Mouse (Mus musculus) embryo, embryonic 10 days (tissue): ENCODE measurements around the gene Rhbg.

ENCODE experiments used
- DNase-seq: peaks from one replicate; pipeline ENCODE4 v3.0.0-alpha.2; 2015; ENCODE audit warnings: low spot score

Rhbg gene

DNA sequence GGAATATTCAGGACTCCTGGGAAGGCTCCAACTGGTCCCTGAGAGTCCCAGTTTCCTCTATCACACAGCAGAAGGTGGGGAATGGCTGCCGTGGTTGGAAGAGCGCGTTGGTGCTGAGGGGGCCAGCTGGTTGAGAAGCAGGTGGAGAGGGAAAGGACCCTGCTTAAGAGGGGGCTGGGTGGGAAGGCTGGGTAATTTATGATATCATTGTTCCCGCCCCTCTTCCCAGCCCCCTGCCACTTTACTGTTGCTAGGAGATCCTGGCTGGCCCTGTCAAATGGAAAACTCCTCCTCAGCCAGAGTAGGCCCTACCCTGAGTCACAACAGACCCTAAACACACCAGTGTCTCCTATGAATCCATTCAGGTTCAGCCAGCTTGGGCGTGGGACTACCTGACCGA, 26.5 kb downstream of the Rhbg start:
- DNase-seq = no peak

DNA sequence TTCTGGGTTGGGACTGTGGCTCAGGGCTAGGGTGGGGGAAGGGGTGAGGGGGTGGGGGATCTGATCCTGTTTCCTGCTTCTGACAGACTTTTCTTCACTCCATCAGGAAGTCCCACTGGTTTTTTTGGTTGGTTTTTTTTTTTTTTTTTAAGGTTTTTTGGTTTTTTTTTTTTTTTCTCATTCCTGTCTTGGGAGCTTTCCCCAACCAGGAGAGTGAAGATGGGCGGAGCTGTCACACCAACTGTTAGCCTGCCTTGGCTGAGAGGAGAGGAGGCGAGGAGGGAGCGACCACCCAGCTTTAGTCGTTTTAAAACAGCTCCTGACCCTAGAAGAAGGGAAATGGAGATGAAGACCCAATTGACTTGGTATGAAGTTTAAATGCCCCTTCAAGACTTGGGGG, 27.2 kb downstream of the Rhbg start:
- DNase-seq = no peak

DNA sequence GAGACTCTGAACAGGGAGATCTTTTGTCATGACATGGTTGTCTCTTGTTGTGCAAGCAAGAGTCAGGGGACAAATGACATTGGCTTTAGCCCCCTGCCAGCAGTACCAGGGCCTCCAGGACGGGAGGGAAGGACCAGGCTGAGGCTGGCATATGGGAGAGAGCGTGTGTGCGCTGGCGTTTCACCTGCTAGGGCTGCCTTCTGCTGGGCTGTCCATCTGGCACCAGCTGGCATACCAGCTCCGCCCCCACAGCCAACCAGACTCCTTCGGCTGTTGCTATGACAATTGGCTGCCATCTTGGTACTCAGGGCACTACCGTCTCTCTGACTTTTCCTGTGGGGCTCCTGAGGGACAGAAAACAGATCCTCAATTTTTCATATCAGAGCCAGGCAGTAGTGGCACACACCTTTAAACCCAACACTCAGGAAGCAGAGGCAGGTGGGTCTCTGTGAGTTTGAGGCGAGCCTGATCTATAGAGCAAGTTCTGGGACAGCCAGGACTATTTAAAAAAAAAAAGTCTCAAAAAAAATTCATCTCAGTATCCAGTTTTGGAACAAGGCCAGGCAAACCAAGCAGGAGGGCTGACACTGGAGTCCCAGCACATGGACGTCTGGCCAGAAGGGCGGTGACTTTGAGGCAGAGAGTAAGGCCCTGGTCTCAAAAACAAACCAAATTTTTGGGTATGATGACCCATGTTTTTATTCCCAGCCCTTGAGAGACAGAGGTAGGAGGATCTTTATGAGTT, 28.2 kb downstream of the Rhbg start:
- DNase-seq = no peak

DNA sequence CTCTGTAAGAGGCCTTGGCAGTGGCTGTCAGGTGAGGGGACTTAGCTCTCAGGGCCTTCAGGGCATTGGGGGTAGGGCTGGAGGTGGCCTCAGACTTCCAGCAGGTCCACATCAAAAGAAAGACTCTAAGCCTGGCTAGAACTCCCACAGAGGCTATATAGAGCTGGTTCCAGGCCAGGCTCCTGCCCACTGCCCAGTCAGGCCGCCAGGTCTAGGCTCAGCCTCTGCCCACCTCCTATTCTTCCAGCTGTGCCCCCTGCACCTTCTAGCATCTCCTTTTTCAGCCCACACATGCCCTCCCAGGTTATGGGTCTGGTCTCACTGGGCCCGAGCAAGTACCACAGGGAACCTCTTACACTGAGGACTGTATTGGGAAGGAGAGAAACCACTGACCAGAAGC, 29.6 kb downstream of the Rhbg start:
- DNase-seq = no peak

DNA sequence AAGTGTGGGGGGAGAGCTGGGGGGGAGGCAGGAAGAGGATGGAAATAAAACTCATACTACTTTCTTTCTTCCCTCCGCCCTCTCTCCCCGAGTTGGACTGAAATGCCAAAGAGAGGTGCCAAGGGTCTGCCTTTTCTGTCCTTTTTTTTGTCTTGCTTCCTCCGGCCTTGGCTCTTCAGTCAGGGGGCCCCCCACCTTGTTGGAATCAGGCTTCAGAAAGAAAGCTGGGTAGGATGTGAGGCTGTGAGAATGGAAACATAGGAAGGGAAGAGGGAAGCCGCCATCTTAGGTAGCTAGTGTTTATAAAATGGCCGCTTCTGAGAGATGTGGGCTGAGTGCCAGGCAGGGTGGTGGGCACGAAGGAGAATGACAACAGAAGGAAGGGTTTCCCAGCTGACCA, 32.1 kb downstream of the Rhbg start:
- DNase-seq = no peak

DNA sequence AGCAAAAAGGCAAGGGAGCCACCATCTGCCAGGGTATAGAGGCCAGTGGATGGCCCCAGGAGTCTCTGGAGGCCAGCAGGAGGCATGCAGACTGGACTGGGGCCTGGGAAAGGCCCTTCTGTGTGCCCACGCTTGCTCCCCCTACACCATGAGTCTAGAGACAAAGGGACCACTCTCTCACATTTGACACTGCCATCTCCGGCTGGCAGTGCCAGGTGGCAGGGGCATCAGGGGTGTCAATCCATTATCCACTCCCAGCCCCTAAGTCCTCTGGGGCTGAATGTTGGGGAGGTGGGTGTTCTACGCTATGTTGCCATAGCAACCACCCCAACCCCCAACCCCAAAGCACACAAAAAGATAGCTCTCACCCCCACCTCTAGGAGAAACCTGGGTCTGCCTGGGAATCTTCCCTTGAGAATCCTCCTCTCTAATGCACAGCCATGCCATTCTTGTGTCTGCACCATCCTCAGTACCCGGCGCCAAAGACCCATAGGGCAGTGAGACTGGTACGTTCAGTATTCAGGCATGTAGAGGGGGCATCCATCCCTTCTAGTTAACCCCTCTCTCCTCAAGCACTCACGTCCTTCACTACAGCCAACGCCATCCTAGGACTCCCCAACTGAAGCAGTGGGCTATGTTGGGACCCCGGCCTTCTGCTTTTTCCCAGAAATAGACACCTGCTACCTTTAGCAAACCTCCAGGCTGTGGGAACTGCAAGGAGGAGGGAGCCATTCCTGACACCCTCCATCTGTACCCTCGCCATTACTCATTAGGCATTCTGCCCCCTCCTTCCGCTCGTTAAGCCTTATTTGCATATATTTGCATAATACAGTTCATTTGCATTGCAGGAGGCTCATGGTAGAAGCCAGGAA, 32.8 kb downstream of the Rhbg start:
- no peak for DNase-seq

DNA sequence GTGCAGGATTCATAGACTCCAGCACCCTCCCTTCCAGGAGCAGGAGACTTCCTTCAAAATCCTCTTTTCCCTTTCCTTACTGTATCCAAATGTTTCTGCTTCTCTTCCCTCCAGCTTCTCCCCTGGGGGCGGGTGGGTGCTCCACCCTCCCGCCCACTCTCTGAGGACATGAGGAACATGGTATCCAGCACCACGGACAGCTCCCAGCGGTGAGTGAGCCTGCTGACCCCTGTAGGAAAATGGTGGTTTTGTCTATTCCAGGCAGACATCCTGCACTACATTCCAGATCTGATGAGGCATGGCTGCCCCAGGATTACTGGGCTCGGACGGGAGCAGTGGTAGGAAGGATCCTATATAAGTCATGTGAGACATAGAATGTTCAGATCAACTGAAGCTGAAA, 33.7 kb downstream of the Rhbg start:
- DNase-seq = peak; percentile 95

DNA sequence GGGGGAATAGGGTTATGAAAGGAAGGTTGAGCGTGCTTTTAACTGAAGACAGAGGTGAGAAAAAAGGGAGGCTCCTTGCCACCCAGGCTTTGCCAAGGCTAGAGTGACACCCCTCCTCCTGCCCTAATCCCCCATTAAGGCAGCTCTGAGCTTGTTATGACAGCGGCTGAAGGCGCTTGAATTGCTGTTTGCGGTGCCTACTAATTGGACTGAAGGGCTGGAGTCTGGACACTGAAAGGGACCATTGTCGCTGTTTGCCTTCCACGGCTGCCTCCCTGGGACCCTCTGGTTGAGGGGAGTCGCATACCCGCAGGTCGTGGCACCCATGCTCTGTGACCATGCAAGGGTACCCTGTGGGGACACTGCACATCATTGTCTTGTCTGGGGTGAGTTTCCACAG, 34.6 kb downstream of the Rhbg start:
- no peak for DNase-seq

DNA sequence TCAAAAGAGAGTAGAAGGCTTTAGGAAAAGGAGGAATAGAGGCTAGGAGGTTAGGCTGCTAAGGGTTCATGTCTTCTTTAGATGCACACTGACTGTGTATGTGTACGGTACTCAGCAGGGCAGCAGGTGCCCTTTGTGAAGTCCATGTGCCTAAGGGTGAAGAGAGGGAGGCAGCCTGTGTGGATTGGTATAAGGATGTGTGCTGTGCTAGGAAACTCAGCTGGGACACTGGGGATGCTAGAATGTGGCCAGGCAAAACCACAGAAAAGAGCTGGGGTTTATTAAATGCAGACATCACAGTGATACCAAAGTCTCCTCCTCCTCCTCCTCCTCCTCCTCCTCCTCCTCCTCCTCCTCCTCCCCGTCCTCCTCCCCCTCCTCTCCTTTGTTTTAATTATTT, 36.8 kb downstream of the Rhbg start:
- DNase-seq = no peak

DNA sequence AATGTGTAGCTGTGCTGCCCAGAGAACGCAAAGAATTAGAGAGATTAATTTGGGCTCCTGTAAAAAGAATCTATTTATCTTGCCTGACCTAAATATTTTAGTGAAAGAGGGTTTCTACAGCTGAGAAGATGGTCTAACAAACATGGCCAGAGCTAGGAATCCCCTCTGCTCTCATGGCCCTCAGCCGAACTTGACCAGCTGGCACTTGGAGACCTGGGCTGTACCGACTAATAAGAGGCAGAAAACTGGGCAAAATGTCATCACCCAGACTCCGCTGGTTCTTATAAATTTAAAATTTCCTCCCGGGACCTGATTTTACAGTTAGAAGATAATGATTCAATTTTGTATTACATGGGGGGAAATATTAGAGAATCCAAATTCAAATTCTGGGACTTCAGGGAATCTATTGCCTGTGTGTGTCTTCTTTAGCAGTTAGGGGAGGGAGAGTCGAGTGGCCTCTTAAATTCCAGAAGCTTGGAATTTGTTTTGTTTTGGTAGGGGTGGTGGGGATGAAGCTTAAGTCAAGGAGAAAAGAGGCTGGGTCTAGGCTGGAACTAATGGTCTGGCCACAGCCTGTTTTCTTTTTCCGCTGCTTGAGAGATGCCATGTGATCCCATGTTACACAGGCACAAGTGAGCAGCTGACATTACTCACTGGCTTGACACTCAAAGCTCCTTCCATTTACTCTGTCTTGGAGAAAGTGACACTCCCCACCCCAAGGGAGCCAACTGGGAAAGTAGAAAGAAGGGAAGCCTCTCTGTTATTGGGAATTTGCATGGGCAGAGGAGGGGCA, 37.8 kb downstream of the Rhbg start:
- DNase-seq = no peak

DNA sequence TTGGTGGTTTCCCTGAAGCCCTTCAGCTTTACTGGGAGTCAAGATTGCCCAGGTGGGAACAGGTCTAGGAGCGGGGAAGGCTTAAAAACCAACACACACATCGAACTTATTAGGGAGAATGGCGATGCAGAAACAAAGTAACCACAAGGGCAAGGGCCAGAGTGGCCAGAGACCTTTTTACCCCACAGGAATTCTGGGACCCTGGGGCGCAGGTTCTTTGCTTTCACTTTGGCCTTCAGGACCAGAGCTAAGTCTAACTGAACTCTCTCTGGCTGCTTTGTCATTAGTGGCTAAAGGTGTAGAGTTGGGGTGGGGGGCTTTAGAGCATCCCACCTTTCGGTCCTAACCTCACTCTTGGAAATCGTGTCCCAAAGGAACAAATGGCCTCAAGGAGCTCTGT, 38.4 kb downstream of the Rhbg start:
- DNase-seq = no peak

DNA sequence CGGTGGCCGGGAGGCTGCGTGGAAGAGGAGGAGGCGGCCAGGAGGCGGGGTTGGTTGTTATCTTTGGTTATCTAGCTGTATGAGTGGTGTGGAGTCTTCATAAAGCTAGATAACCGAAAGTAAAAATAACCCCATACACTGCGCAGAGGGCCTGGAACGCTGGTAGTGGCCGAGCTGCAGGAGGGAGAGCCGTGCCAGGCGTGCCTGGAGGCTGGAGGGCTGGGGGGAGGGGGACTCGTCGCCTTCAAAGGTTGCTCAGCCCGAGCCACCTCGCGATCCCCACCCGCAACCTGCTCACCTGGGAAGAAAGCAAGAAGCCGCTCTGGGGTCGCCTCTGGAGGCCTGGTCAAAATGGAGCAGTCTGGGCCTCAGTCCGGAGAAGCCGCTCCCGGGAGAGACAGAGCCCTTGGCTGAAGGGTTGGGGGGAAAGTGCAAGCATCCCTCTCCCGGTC, 38.9 kb downstream of the Rhbg start:
- DNase-seq = no peak

DNA sequence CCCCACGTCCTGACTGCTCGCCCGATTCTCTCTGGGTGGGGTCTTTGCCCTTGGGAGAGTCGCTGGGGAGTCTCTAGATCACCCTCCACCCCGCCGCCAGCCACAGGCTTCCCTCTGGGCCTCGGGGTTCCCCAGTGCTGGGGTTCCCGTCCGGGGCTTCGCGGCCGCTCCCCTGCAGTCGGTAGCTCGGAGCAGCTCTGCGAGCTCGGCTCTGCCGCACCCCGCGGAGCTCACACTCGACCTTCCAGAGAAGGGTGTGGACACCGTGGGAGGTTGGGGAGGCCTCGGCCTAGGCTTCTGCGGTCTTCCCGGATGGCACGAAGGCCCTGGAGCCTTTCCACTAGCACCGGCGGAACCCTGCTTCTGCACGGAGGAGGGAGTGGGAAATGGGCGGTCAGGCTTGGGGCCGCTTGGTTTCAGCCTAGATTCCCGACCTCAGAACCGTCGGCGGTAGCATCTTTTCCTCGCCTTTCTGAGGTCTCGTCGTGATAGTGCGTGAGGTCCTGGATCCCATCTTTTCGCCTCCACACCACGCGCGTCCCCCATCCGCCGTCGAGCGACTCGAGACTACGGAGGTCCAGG, 39.4 kb downstream of the Rhbg start:
- no peak for DNase-seq

DNA sequence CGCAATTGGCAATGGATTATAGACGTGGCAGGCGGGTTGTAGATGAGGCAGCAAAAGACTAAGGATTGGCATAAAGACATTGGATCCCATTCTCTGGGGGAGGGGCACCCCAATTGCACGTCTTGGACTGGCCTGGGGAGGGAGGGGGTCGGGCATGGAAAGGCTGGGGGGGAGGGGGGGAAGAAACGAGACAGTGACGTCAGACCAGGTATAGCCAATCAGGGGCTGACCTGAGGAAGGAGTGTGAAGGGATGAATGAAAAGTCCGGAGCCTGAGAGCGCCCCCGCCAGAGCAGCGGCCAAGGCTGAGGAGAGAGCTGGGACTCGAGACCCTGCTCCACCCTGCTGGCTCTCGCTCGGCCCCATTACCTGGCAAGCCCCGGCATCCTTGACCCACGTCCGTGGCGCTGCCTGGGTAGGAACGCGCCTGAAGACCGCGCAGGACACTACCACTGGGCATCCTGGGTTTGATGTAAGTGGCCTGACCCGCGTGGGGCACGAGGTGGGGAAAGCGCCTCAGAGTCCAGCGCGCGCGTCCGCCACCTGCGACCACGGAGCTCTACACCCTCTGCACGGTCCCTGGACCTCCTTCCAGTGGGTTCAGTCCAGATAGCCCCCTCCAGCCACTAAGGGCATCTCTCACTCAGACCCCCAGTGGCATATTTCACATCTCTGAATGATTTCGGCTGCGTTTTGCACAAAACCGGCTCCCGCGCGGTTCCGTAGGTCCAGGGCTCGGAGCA, 40.1 kb downstream of the Rhbg start:
- peak; percentile 47 for DNase-seq

DNA sequence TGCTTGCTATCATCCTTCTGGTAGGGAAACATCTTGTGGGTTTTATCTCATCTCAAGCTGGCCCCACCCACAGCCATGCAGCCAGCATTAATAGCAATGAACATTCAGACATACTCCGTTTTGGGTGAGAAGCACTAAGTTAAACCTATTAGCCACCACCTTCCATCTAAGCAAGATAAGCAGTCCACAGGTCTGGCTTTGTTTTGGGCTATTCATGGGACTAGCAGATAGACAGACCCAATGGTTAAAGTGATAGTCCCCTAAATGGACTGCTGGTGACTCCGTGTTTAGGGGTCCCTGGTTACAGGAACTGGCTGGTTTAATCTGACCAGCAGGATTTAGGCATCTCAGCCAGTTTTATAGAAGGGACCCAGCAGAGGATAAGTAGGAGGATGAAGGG, 41.5 kb downstream of the Rhbg start:
- no peak for DNase-seq

DNA sequence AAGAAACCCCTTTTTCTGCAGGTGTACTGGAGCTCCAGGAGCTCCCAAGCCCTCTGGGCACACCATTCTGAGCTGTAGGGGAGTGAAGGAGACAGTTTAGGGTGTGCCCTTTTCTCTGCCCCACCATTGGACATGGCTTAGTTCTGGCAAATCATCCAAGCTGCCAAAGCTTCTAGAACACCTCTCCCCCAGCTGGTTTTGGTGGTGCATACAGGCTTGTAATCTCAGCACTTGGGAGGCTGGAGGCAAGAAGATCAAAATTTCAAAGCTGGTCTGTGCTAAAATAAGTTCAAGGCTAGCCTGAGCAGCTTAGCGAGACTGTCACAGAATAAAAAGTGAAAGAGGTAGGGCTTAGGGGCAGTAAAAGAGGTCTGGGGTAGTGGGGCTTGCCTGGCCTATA, 42.2 kb downstream of the Rhbg start:
- DNase-seq = no peak

DNA sequence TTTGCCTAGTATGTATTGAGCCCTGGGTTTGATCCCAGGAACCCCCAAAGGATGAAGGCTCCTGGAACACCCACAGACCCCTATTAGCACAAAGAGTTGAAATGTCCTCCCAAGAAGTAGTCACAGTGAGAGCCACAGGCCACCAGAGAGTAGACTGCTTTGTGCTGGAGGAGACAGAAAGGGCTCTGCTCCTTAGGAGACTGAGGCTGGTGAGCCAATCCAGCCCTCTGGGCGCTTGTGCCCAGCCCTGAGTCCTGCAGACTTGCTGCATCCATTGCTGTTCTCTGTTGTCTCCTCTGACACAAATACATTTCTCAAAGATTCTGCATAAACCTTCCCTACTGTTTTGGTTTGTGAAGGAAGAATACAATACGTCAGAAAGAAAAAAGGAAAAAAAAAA, 43.6 kb downstream of the Rhbg start:
- no peak for DNase-seq

DNA sequence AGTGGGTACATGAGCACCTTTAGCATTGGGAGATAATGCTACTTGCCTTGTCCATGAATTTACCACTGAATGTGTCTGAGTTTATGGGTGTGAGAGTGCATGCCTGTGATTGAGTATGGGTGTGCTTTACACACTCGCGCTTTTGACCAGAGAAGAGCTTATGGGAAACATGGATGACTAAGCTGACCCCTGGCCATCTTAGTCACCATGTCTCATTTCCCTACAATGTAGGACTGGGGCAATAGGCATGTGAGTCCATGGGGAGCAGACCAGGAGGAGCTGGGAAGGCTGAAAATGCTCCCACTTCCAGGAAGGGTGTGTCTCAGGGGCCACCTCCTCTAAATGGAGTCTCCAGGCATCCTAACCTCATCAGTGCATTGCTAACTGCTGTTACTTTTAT, 44.4 kb downstream of the Rhbg start:
- no peak for DNase-seq

DNA sequence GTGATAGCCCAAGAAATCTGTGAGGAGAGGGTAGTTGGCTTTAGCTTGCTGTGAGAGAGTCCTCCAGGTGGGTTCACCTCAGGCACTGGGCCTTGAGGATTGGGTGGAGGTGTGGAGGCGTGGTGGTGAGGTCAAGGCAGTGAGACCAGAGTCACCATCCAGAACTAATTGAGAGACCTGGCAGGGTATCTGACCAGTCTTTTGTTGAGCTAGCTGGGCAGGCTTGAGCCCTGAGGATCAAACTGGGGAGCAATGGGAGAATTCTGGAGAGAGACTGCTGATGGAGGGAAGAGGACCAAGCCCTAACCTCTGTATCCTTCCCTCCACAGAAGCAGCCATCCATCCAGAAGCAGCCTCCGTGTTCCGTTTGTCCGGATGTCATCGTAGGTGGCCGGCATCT, 45.2 kb downstream of the Rhbg start:
- no peak for DNase-seq

DNA sequence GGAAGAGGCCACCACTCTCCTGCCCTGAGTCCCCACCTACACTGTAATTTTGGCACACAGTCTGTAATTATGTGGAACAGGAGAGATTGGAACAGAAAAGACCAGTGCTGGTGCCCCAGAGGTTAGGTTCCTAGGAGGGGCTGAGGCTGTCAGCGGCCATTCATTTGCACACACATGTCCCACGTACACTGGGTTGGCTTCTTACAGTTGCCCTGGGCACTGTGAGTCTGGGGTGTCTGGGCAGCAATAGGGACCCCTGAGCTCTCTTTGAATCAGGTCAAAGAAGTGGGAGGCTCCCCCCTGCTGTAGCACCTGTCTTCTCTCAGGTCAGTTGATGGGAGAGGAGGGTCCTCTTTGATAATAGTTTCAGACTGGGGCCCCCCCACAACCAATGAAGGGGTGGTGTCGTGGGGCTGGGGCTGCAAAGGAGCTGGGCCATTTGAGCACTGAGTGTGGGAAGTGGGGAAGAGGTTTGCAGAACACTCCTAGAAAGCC, 46.2 kb downstream of the Rhbg start:
- no peak for DNase-seq

DNA sequence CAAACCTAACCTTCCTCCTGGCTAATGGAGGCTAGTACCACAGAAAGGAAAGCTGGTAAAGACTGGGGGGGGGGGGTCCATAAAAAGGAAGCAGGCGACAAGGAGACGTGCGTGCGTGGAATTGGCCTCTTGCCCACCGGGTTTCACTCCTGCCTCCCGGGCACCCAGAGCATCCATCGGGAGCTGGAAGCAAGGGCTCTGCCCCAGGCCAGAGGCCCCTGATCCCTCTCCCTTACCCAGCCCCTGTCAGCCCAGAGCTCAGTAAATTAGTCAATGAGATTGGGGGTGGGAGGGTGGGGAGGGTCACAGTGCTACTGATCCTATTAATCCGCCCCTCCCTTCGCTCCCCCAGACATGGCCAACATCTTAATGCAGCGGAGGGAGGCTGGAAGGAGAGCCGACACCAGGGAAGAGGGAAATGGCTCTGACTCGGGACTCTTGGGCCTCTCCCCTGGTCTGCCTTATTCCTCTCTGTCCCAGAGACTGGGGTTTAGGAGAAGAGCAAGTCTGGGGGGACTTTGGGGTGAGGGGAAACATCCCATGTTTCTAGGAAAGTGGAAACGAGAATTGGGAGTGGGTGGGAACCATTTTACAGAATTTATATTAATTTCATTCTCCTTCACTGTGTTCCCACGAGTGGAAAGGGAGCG, 46.9 kb downstream of the Rhbg start:
- no peak for DNase-seq
